Mouse (Mus musculus): ENCODE results near the gene Stk38l.

- TF ChIP-seq GATA1 (IDR thresholded peaks at IDR 0.05; ENCODE audit: low read length), result no peak
- no peak for TF ChIP-seq TAL1 (IDR thresholded peaks at IDR 0.05; ENCODE audit: low read length)
Measured at GRCm38 (mm10) chr6:146688010-146688409, 36.8 kb upstream of the Stk38l start.
